Mouse (Mus musculus) midbrain, embryonic 13.5 days (tissue): ENCODE data around the gene Wnt11. TPM values are rescaled to one million over a fixed set of nuclear protein-coding genes. Genes with fewer than 3 reads are reported as not detected.

Experiments
- ATAC-seq: fragments of 200-750 bp; cut with Nextera tagmentation; 2 replicates; pipeline ENCODE4 v1.8.0; 2017; ENCODE audit warnings: mild to moderate bottlenecking, moderate TSS enrichment, moderate library complexity
- H3K27ac ChIP-seq: fragments of 300-500 bp; sonication (generic); 2 replicates; pipeline ENCODE4 v1.5.1; 2015; ENCODE audit warnings: inconsistent platforms, mild to moderate bottlenecking, moderate library complexity
- H3K27me3 ChIP-seq: fragments of 300-500 bp; sonication (generic); 2 replicates; pipeline ENCODE4 v1.6.1; 2015; ENCODE audit warnings: mild to moderate bottlenecking, inconsistent platforms
- H3K36me3 ChIP-seq: fragments of 300-500 bp; sonication (generic); 2 replicates; pipeline ENCODE4 v1.6.1; 2015; ENCODE audit warnings: mild to moderate bottlenecking, inconsistent platforms
- H3K4me1 ChIP-seq: fragments of 300-500 bp; sonication (generic); replicated peaks from 2 replicates; pipeline ENCODE4 v1.6.1; 2015; ENCODE audit warnings: inconsistent platforms
- H3K4me2 ChIP-seq: fragments of 300-500 bp; sonication (generic); replicated peaks from 2 replicates; pipeline ENCODE4 v1.6.1; 2015; ENCODE audit warnings: moderate library complexity, mild to moderate bottlenecking, inconsistent platforms
- H3K4me3 ChIP-seq: fragments of 300-500 bp; sonication (generic); replicated peaks from 2 replicates; pipeline ENCODE4 v1.5.1; 2015; ENCODE audit warnings: mild to moderate bottlenecking, inconsistent platforms
- H3K9ac ChIP-seq: fragments of 300-500 bp; sonication (generic); replicated peaks from 2 replicates; pipeline ENCODE4 v1.6.1; 2015; ENCODE audit warnings: mild to moderate bottlenecking, inconsistent platforms
- H3K9me3 ChIP-seq: fragments of 300-500 bp; sonication (generic); 2 replicates; pipeline ENCODE4 v1.6.1; 2016; ENCODE audit warnings: mild to moderate bottlenecking, inconsistent platforms
- WGBS: fragments of 180-500 bp; shearing (Covaris S2); methylation state at CpG from one replicate; pipeline ENCODE4 v1.1.7; 2015; 5-methylcytosine and 5-hydroxymethylcytosine counted together
- polyA plus RNA-seq: library from polyadenylated mRNA; unstranded; fragments of >200 nt; fragmentation: Nextera tagmentation; extraction: Ambion mirVana; gene quantifications from 2 replicates; pipeline ENCODE4 v1.2.1, GENCODE M21; 2015

The Wnt11 gene
- polyA plus RNA-seq, 1 experiment from 2014 or later: 0.69 TPM

DNA sequence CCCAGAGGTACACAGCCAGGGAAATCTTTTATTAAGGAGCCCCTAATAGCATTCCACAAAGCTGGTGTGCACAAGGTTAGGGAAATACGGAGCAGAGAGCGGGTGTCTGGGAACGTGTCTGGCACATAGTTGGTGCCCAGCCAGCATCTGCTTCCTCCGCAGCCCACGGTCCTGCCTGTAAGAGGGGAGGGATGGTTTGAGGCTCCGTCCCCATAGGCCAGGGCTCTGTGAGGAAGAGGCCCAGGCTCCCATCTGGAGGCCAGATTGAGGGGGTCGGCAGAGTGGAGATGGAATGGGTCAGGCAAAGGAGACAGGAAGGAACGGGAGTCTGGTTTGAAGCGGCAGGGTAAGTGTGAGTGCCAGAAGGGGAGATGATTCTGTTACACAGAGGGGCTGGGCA lies 16.3 kb downstream of the Wnt11 start:
- ATAC-seq: no peak

GRCm38 (mm10) chr7:98852950-98853650 lies 18.2 kb downstream of the Wnt11 start:
- no peak overlapping the region for H3K27ac ChIP-seq
- H3K4me1 ChIP-seq: peaks cover 16% of the 10 kb centered on the region
- H3K27me3 ChIP-seq: no peaks in the 10 kb centered on the region
- no peak overlapping the region for H3K9ac ChIP-seq
- no peaks in the 10 kb centered on the region for H3K36me3 ChIP-seq
- ATAC-seq: no peak
- 87% methylated on average over 18 of the region's 18 CpGs for WGBS
- no peaks in the 10 kb centered on the region for H3K9me3 ChIP-seq
- no peak overlapping the region for H3K4me3 ChIP-seq
- H3K4me2 ChIP-seq: no peak overlapping the region

More for the DNA sequence above, 16.3 kb downstream of the Wnt11 start:
- no peaks in the 10 kb centered on the region for H3K36me3 ChIP-seq
- H3K4me3 ChIP-seq: no peak overlapping the region
- no peaks in the 10 kb centered on the region for H3K27me3 ChIP-seq
- H3K9me3 ChIP-seq: no peaks in the 10 kb centered on the region
- no peak overlapping the region for H3K9ac ChIP-seq
- WGBS: 70% methylated on average over 9 of the region's 9 CpGs
- peaks cover 12% of the 10 kb centered on the region; the same call in 1 of the 2 replicates for H3K4me1 ChIP-seq
- H3K4me2 ChIP-seq: no peak overlapping the region
- no peak overlapping the region for H3K27ac ChIP-seq

DNA sequence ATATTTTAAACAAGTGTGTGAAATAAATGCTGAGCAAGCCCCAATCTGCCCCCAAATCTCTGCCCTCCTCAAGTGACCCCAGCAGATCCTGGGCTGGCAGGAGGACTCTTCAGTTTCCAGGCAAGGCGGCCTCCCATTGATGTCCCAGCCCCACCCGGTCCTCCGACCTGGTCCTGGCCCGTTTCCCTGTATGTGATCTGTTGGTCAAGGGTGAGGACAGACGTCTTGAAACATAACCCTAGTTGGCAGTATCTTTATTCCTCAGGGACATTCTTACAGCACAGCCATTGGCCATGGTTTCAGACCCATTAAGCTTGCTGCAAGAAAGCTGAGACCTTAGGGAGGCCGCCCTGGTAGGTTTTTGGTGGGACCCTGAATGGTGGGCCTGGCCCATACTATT lies 18.9 kb downstream of the Wnt11 start:
- WGBS: 89% methylated on average over 6 of the region's 6 CpGs
- Histone ChIP-seq H3K4me2 (no peak overlapping the region), H3K27ac (no peak overlapping the region), H3K9ac (no peak overlapping the region), H3K4me1 (peaks cover 16% of the 10 kb centered on the region), H3K27me3 (no peaks in the 10 kb centered on the region), H3K9me3 (no peaks in the 10 kb centered on the region), H3K36me3 (no peaks in the 10 kb centered on the region), H3K4me3 (no peak overlapping the region)
- ATAC-seq: no peak

DNA sequence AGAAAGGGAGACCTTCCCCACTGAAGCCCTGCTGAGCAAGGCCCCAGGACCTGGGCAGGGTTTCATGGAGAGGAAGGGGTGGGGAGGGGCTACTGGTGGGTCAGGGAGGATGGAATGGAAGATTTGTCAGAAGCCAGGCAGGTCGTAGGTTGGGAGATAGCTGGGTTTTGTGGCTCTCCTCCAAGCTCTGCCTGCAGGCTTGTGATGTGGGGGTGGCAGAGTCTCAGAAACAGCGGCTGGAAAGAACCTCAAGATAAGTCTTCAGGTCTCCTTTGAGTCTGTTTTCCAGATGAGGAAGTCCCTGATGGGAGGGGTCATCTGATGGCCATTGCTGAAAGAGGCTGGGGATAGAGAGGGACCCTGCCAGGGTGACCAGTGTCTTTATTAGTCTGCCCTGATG lies 20.5 kb downstream of the Wnt11 start:
- Histone ChIP-seq H3K27ac (no peak overlapping the region), H3K27me3 (no peaks in the 10 kb centered on the region), H3K9ac (no peak overlapping the region), H3K4me1 (peaks cover 16% of the 10 kb centered on the region), H3K9me3 (no peaks in the 10 kb centered on the region), H3K36me3 (no peaks in the 10 kb centered on the region), H3K4me3 (no peak overlapping the region), H3K4me2 (no peak overlapping the region)
- ATAC-seq: no peak
- WGBS: 79% methylated on average over 2 of the region's 2 CpGs

- Histone ChIP-seq H3K9ac (no peak overlapping the region), H3K27ac (no peak overlapping the region), H3K36me3 (no peaks in the 10 kb centered on the region), H3K9me3 (no peaks in the 10 kb centered on the region), H3K4me2 (no peak overlapping the region), H3K4me1 (peaks cover 16% of the 10 kb centered on the region), H3K4me3 (no peak overlapping the region), H3K27me3 (no peaks in the 10 kb centered on the region)
- peak; percentile 26; the same call in 1 of the 2 replicates for ATAC-seq
- WGBS: 8% methylated on average over 3 of the region's 3 CpGs
Observed at GRCm38 (mm10) chr7:98856128-98856527, 21.2 kb downstream of the Wnt11 start.

DNA sequence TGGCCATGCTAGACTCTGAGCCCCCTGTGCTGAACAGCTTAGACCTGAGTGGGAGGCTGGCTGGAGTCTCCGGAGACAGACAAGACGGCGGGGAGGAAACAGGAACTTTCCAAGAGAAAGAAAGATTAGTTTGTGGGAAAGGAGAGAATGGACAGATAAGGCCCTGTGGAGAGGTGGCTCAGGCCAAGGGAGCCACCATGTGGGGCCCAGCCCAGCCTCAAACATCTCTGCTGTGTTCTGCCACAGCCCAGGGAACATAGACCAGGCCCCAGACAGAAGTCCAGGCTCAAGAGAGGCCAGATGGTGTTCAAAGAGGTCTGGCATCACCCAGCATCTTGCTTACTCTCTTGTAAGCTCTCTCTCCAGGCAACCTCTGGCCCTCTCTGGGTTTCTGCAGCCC lies 22.2 kb downstream of the Wnt11 start:
- no peak overlapping the region for H3K4me3 ChIP-seq
- H3K4me2 ChIP-seq: no peak overlapping the region
- no peaks in the 10 kb centered on the region for H3K36me3 ChIP-seq
- H3K4me1 ChIP-seq: peaks cover 8% of the 10 kb centered on the region
- H3K9ac ChIP-seq: no peak overlapping the region
- H3K27ac ChIP-seq: no peak overlapping the region
- H3K9me3 ChIP-seq: no peaks in the 10 kb centered on the region
- H3K27me3 ChIP-seq: no peaks in the 10 kb centered on the region
- 73% methylated on average over 3 of the region's 3 CpGs for WGBS
- no peak for ATAC-seq

DNA sequence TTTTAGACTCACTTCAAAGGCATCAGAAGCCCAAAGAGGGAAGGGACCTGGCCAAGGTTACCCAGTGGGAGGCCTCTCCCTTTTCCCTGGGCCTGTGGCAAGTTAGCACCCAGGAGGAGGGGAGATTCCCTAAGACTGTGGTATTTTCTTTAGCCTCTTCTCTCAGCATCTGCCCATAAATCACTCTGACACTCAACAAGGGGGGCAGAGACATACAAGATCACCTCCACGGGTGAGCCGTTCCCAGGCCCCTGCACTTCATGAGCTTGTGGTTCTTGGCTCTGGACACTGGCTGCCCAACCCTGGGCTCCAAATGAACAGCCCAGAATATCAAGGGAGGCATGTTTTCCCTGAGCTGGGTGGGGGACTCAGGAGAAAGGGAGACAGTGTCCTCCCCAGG lies 26.1 kb downstream of the Wnt11 start:
- 89% methylated on average over 2 of the region's 2 CpGs for WGBS
- H3K27me3 ChIP-seq: no peaks in the 10 kb centered on the region
- no peak overlapping the region for H3K27ac ChIP-seq
- no peak for ATAC-seq
- no peak overlapping the region for H3K4me2 ChIP-seq
- H3K9me3 ChIP-seq: no peaks in the 10 kb centered on the region
- H3K4me3 ChIP-seq: no peak overlapping the region
- no peaks in the 10 kb centered on the region for H3K36me3 ChIP-seq
- peaks cover 12% of the 10 kb centered on the region for H3K4me1 ChIP-seq
- H3K9ac ChIP-seq: no peak overlapping the region

- H3K27ac ChIP-seq: no peak overlapping the region
- H3K9ac ChIP-seq: no peak overlapping the region
- ATAC-seq: no peak
- no peaks in the 10 kb centered on the region for H3K27me3 ChIP-seq
- no peaks in the 10 kb centered on the region for H3K9me3 ChIP-seq
- no peak overlapping the region for H3K4me3 ChIP-seq
- H3K4me1 ChIP-seq: peaks cover 19% of the 10 kb centered on the region
- H3K4me2 ChIP-seq: no peak overlapping the region
- WGBS: 78% methylated on average over 5 of the region's 5 CpGs
- H3K36me3 ChIP-seq: no peaks in the 10 kb centered on the region
Observed at GRCm38 (mm10) chr7:98862994-98863393, 28.1 kb downstream of the Wnt11 start.

- no peak for ATAC-seq
- no peak overlapping the region for H3K4me2 ChIP-seq
- H3K27me3 ChIP-seq: no peaks in the 10 kb centered on the region
- no peaks in the 10 kb centered on the region for H3K9me3 ChIP-seq
- H3K4me3 ChIP-seq: no peak overlapping the region
- WGBS: 42% methylated on average over 9 of the region's 9 CpGs
- H3K36me3 ChIP-seq: no peaks in the 10 kb centered on the region
- no peak overlapping the region for H3K9ac ChIP-seq
- H3K27ac ChIP-seq: no peak overlapping the region
- H3K4me1 ChIP-seq: peaks cover 23% of the 10 kb centered on the region
Observed at GRCm38 (mm10) chr7:98863969-98864718, 29.2 kb downstream of the Wnt11 start.

- no peak overlapping the region for H3K4me2 ChIP-seq
- H3K9me3 ChIP-seq: no peaks in the 10 kb centered on the region
- WGBS: 38% methylated on average over 12 of the region's 12 CpGs
- no peak overlapping the region for H3K27ac ChIP-seq
- H3K36me3 ChIP-seq: no peaks in the 10 kb centered on the region
- H3K4me3 ChIP-seq: no peak overlapping the region
- 0 out of 2 replicates have a peak, but pooled peaks have one; percentile 28 for ATAC-seq
- H3K4me1 ChIP-seq: peaks cover 31% of the 10 kb centered on the region
- H3K27me3 ChIP-seq: 0 out of 2 replicates have a peak, but pooled peaks cover 4% of the 10 kb centered on the region
- no peak overlapping the region for H3K9ac ChIP-seq
Observed at GRCm38 (mm10) chr7:98867053-98867793, 32.3 kb downstream of the Wnt11 start.

DNA sequence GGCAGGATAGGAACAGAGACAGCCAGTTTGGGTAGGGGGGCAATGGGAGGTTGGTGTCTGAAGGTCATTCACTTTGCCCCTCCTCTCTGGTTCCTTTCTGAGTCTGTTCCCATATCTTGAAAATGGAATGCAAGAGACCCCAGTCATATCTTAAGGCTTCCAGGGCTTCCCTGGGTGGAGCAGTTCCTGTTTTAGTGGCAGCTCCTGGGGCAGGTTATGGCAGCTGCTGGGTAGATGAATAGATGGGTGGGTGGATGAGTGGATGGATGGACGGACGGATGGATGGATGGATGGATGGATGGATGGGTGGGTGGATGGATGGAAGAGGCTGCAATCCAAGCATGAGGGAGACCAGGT lies 32.9 kb downstream of the Wnt11 start:
- Histone ChIP-seq H3K4me1 (peaks cover 31% of the 10 kb centered on the region), H3K27me3 (0 out of 2 replicates have a peak, but pooled peaks cover 4% of the 10 kb centered on the region), H3K9ac (no peak overlapping the region), H3K36me3 (no peaks in the 10 kb centered on the region), H3K4me3 (no peak overlapping the region), H3K27ac (no peak overlapping the region), H3K4me2 (no peak overlapping the region), H3K9me3 (no peaks in the 10 kb centered on the region)
- 79% methylated on average over 2 of the region's 2 CpGs for WGBS
- ATAC-seq: no peak

- Histone ChIP-seq H3K27ac (no peak overlapping the region), H3K9me3 (no peaks in the 10 kb centered on the region), H3K4me2 (no peak overlapping the region), H3K36me3 (no peaks in the 10 kb centered on the region), H3K9ac (no peak overlapping the region), H3K4me1 (peaks cover 26% of the 10 kb centered on the region), H3K27me3 (0 out of 2 replicates have a peak, but pooled peaks cover 4% of the 10 kb centered on the region), H3K4me3 (no peak overlapping the region)
- no peak for ATAC-seq
- WGBS: 59% methylated on average over 3 of the region's 3 CpGs
Observed at GRCm38 (mm10) chr7:98869070-98869469, 34.2 kb downstream of the Wnt11 start.
